8 mouse cellular contexts compared by ENCODE assay signal in the genomic region with DNA sequence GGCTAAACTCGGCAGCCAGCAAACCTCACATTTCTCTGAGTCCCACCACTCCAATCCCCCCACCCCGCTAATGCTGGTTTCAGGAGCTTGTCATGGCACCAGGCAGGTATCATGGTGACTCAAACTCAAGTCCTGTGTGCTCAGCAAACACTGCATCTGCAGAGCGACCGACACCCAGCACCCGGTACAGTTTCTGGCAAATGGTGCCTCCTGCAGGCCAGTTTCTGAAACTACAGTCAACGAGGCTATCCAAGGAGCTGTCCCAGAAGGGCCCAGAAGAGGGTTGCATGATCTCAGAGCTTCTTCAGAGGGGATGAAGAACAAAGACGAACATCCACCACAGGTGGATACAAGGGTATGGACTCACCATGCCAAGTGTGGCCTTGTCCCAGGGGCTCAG. TPM values are rescaled to one million over a fixed set of nuclear protein-coding genes. Genes with fewer than 3 reads are reported as not detected.
A peak's percentile ranks its signal among the peaks of the same experiment; 100 is the strongest.
DNase-seq lines count a peak whose midpoint lies in the region; ATAC-seq and TF ChIP-seq lines count a peak whose summit lies in the region.

No protein-coding gene starts in this region.

- H3K4me3 ChIP-seq in intestine, postnatal 0 days (ENCODE audit: low read depth, low read length): no peak overlapping the region
- no peak overlapping the region for H3K4me3 ChIP-seq in intestine, embryonic 16.5 days (ENCODE audit: low read length)
- no peak overlapping the region for H3K4me3 ChIP-seq in thymus, adult 2 months (ENCODE audit: control insufficient read depth, insufficient read depth, low read length)

- H3K27me3 ChIP-seq in intestine, postnatal 0 days (replicated peaks; ENCODE audit: control insufficient read depth, insufficient read depth, low read length): no peaks in the 10 kb centered on the region
- no peaks in the 10 kb centered on the region for H3K27me3 ChIP-seq in intestine, embryonic 16.5 days (replicated peaks; ENCODE audit: control insufficient read depth, insufficient read depth, low read length)
- H3K27me3 ChIP-seq in thymus, adult 2 months (ENCODE audit: control insufficient read depth, insufficient read depth, low read length): no peaks in the 10 kb centered on the region

- H3K4me2 ChIP-seq in intestine, postnatal 0 days (replicated peaks; ENCODE audit: low read depth): no peak overlapping the region
- no peak overlapping the region for H3K4me2 ChIP-seq in intestine, embryonic 16.5 days (ENCODE audit: low read depth, low read length)

- H3K9me3 ChIP-seq in intestine, postnatal 0 days (ENCODE audit: control insufficient read depth): no peaks in the 10 kb centered on the region
- no peaks in the 10 kb centered on the region for H3K9me3 ChIP-seq in intestine, embryonic 16.5 days (ENCODE audit: control insufficient read depth, low read length)

- peaks cover 11% of the 10 kb centered on the region for H3K36me3 ChIP-seq in intestine, postnatal 0 days (ENCODE audit: control insufficient read depth, insufficient read depth)
- no peaks in the 10 kb centered on the region for H3K36me3 ChIP-seq in intestine, embryonic 16.5 days (ENCODE audit: control insufficient read depth, insufficient read depth, low read length)
- peaks cover 18% of the 10 kb centered on the region for H3K36me3 ChIP-seq in thymus, adult 2 months (ENCODE audit: control insufficient read depth, insufficient read depth, low read length)

- 55% methylated on average over 7 of the region's 7 CpGs for WGBS in intestine, postnatal 0 days
- WGBS in intestine, embryonic 16.5 days: 49% methylated on average over 7 of the region's 7 CpGs
- 85% methylated on average over 7 of the region's 7 CpGs for WGBS in thymus, adult 2 months

- TF ChIP-seq CTCF in intestine, postnatal 0 days (IDR thresholded peaks at IDR 0.05; ENCODE audit: low read depth): peak; percentile 73
- peak; percentile 49; the same call in 1 of the 2 replicates for TF ChIP-seq CTCF in thymus, adult 2 months (IDR thresholded peaks at IDR 0.05; ENCODE audit: borderline replicate concordance, control insufficient read depth, extremely low read depth, insufficient read depth, low read length, poor library complexity)

- no peak for TF ChIP-seq POLR2A in thymus, adult 2 months (IDR thresholded peaks at IDR 0.05; ENCODE audit: control insufficient read depth, extremely low read depth, insufficient read depth, low read length, poor library complexity)

- no peak for ATAC-seq in intestine, postnatal 0 days
- ATAC-seq in intestine, embryonic 16.5 days: no peak

- H3K27ac ChIP-seq in intestine, postnatal 0 days (ENCODE audit: low read depth, low read length): no peak overlapping the region
- no peak overlapping the region for H3K27ac ChIP-seq in intestine, embryonic 16.5 days (ENCODE audit: low read length)
- no peak overlapping the region for H3K27ac ChIP-seq in thymus, adult 2 months (ENCODE audit: control insufficient read depth, insufficient read depth, low read length)

- H3K4me1 ChIP-seq in intestine, postnatal 0 days (replicated peaks; ENCODE audit: control insufficient read depth, insufficient read depth, low read length): no peaks in the 10 kb centered on the region
- no peaks in the 10 kb centered on the region for H3K4me1 ChIP-seq in intestine, embryonic 16.5 days (ENCODE audit: control insufficient read depth, insufficient read depth, low read length)
- H3K4me1 ChIP-seq in thymus, adult 2 months (replicated peaks; ENCODE audit: control insufficient read depth, insufficient read depth, low read length): no peaks in the 10 kb centered on the region

- no peak overlapping the region for H3K9ac ChIP-seq in intestine, postnatal 0 days (ENCODE audit: low read depth, low read length)
- H3K9ac ChIP-seq in intestine, embryonic 16.5 days (ENCODE audit: low read depth, low read length): no peak overlapping the region

- peak; percentile 41 to 75 for DNase-seq in adrenal gland, adult (ENCODE audit: inconsistent age in 2 of 2, low spot score in 1 of 2)
- DNase-seq in adrenal gland, adult 8-10 months: no peak
- peak; percentile 37 for DNase-seq in thymus, adult 2 months
- DNase-seq in thymus, adult 18-20 months: no peak
- peak; percentile 50 for DNase-seq in lung, postnatal 10 days
- no peak for DNase-seq in urinary bladder, postnatal 25 days (ENCODE audit: low spot score)

RNA-seq across cellular contexts. Expression of a gene that starts 4.6 kb away (rescaled TPM):
- 10 to 100 TPM in 2 of 4 experiments, 1 to 10 TPM in 2; 7.2 to 14.9 (median 11.4) TPM for total RNA-seq in adrenal gland, adult 8-10 months (2022)
- polyA plus RNA-seq in intestine, postnatal 0 days (2015; fragmentation: Nextera tagmentation; extraction: Ambion mirVana): 1.0 and 1.1 TPM in 2 replicates
- 2.2 TPM in 2 replicates for polyA plus RNA-seq in intestine, embryonic 16.5 days (2015; fragmentation: Nextera tagmentation; extraction: Ambion mirVana)
- polyA plus RNA-seq in thymus, adult 2 months (2012; rRNA removed): 16.1 and 20.7 TPM in 2 replicates

RNA-seq across cellular contexts. Expression of a gene that starts 52.2 kb away (rescaled TPM):
- total RNA-seq in adrenal gland, adult 8-10 months (2022): 10 to 100 TPM; 28.2 to 37.8 (median 33.4) TPM
- 37.7 and 40.0 TPM in 2 replicates for polyA plus RNA-seq in intestine, postnatal 0 days (2015; fragmentation: Nextera tagmentation; extraction: Ambion mirVana)
- polyA plus RNA-seq in intestine, embryonic 16.5 days (2015; fragmentation: Nextera tagmentation; extraction: Ambion mirVana): 38.5 and 44.1 TPM in 2 replicates
- 15.9 and 20.7 TPM in 2 replicates for polyA plus RNA-seq in thymus, adult 2 months (2012; rRNA removed)

Comparison
In these comparisons a context has a peak if more than half of its experiments do, and no peak if none do; other contexts are left out.
1. DNase-seq: peak in adrenal gland, adult (2 of 2), thymus, adult 2 months (single experiment) and lung, postnatal 10 days (single experiment); none in adrenal gland, adult 8-10 months (single experiment), thymus, adult 18-20 months (0 of 2) and urinary bladder, postnatal 25 days (single experiment).